Mouse (Mus musculus) neural tube, embryonic 14.5 days (tissue): ENCODE results near the gene Akr7a5. TPM values are rescaled to one million over a fixed set of nuclear protein-coding genes. Genes with fewer than 3 reads are reported as not detected.

Experiments used
- ATAC-seq: fragments of 200-750 bp; cut with Nextera tagmentation; 2 replicates; pipeline ENCODE4 v1.8.0; 2017; ENCODE audit warnings: low read depth, mild to moderate bottlenecking, moderate TSS enrichment, moderate library complexity
- H3K27ac ChIP-seq: fragments of 300-500 bp; sonication (generic); 2 replicates; pipeline ENCODE4 v1.5.1; 2014; ENCODE audit warnings: low read depth, mild to moderate bottlenecking, control low read depth, low read length, moderate library complexity, mixed read lengths
- H3K27me3 ChIP-seq: fragments of 300-500 bp; sonication (generic); 2 replicates; pipeline ENCODE4 v1.6.1; 2014; ENCODE audit warnings: low read length; ENCODE audit not compliant: control insufficient read depth, insufficient read depth
- H3K36me3 ChIP-seq: fragments of 300-500 bp; sonication (generic); 2 replicates; pipeline ENCODE4 v1.6.1; 2014; ENCODE audit warnings: low read length, mixed read lengths; ENCODE audit not compliant: control insufficient read depth, insufficient read depth
- H3K4me1 ChIP-seq: fragments of 300-500 bp; sonication (generic); 2 replicates; pipeline ENCODE4 v1.6.1; 2014; ENCODE audit warnings: low read length; ENCODE audit not compliant: control insufficient read depth, insufficient read depth
- H3K4me2 ChIP-seq: fragments of 300-500 bp; sonication (generic); 2 replicates; pipeline ENCODE4 v1.6.1; 2014; ENCODE audit warnings: mild to moderate bottlenecking, low read depth, low read length, control low read depth
- H3K4me3 ChIP-seq: fragments of 300-500 bp; sonication (generic); 2 replicates; pipeline ENCODE4 v1.5.1; 2014; ENCODE audit warnings: low read depth, low read length, control low read depth, mixed read lengths
- H3K9ac ChIP-seq: fragments of 300-500 bp; sonication (generic); replicated peaks from 2 replicates; pipeline ENCODE4 v1.6.1; 2014; ENCODE audit warnings: low read depth, mild to moderate bottlenecking, control low read depth, low read length, mixed read lengths
- H3K9me3 ChIP-seq: fragments of 300-500 bp; sonication (generic); 2 replicates; pipeline ENCODE4 v1.6.1; 2016; ENCODE audit warnings: low read length; ENCODE audit not compliant: control insufficient read depth
- WGBS: fragments of 180-500 bp; shearing (Covaris S2); extraction: QIAGEN DNeasy Blood & Tissue Kit; methylation state at CpG from one replicate; pipeline ENCODE4 v1.1.7; 2014; 5-methylcytosine and 5-hydroxymethylcytosine counted together
- microRNA-seq: library from miRNA; unstranded; fragments of <30 nt; microRNA quantifications from one replicate; pipeline ENCODE4, GENCODE M21; 2016
- polyA plus RNA-seq: library from polyadenylated mRNA; unstranded; fragments of >200 nt; fragmentation: Nextera tagmentation; extraction: Ambion mirVana; gene quantifications from 2 replicates; pipeline ENCODE4 v1.2.1, GENCODE M21; 2014

Gene Akr7a5
- polyA plus RNA-seq, 1 experiment from 2014 or later = 52.8 TPM

GRCm38 (mm10) chr4:139357211-139357610, 46.7 kb downstream of the Akr7a5 start:
- Histone ChIP-seq H3K4me2 (no peak overlapping the region), H3K9me3 (no peaks in the 10 kb centered on the region), H3K4me1 (peaks cover 4% of the 10 kb centered on the region; the same call in 1 of the 2 replicates), H3K9ac (no peak overlapping the region), H3K36me3 (peaks cover 31% of the 10 kb centered on the region), H3K27me3 (no peaks in the 10 kb centered on the region), H3K4me3 (no peak overlapping the region), H3K27ac (no peak overlapping the region)
- no peak for ATAC-seq
- 97% methylated on average over 3 of the region's 3 CpGs for WGBS

GRCm38 (mm10) chr4:139360761-139361548, 50.4 kb downstream of the Akr7a5 start:
- Histone ChIP-seq H3K27ac (no peak overlapping the region), H3K9me3 (no peaks in the 10 kb centered on the region), H3K9ac (no peak overlapping the region), H3K36me3 (peaks cover 61% of the 10 kb centered on the region), H3K27me3 (no peaks in the 10 kb centered on the region), H3K4me3 (no peak overlapping the region), H3K4me2 (no peak overlapping the region), H3K4me1 (no peaks in the 10 kb centered on the region)
- no peak for ATAC-seq
- 93% methylated on average over 11 of the region's 11 CpGs for WGBS

GRCm38 (mm10) chr4:139367336-139367735, 56.8 kb downstream of the Akr7a5 start:
- Histone ChIP-seq H3K4me1 (no peaks in the 10 kb centered on the region), H3K4me2 (no peak overlapping the region), H3K9ac (no peak overlapping the region), H3K27ac (no peak overlapping the region), H3K9me3 (no peaks in the 10 kb centered on the region), H3K4me3 (no peak overlapping the region), H3K27me3 (no peaks in the 10 kb centered on the region), H3K36me3 (peaks cover 85% of the 10 kb centered on the region)
- ATAC-seq = no peak
- WGBS = 96% methylated on average over 3 of the region's 3 CpGs

Small RNA genes within 50 kb of the gene (microRNA-seq; reads per million reads assigned to microRNA genes)
- gene Gm24245 = 1.4 reads per million
- gene Gm25732 = not detected

Other genes with a start within 250 kb of the Akr7a5 start
- gene Htr6, start 235.2 kb upstream of the Akr7a5 start, polyA plus RNA-seq = 0.52 and 1.4 TPM in 2 replicates
- gene Nbl1, start 217.8 kb upstream of the Akr7a5 start, polyA plus RNA-seq = 26.3 and 55.9 TPM in 2 replicates
- gene Minos1, start 179.6 kb upstream of the Akr7a5 start, polyA plus RNA-seq = 415 and 417 TPM in 2 replicates
- gene Capzb, start 117.8 kb upstream of the Akr7a5 start, polyA plus RNA-seq = 218 and 249 TPM in 2 replicates
- 12.7 and 16.2 TPM in 2 replicates for gene Pqlc2, start within 50 bp of the Akr7a5 start, polyA plus RNA-seq
- 73.2 and 77.4 TPM in 2 replicates for gene Mrto4, start 41.8 kb downstream of the Akr7a5 start, polyA plus RNA-seq
- 42.4 and 44.8 TPM in 2 replicates for gene Emc1, start 41.8 kb downstream of the Akr7a5 start, polyA plus RNA-seq
- 99.2 and 109 TPM in 2 replicates for gene Ubr4, start 41.9 kb downstream of the Akr7a5 start, polyA plus RNA-seq
- 7.2 TPM in 2 replicates for gene Iffo2, start 219.8 kb downstream of the Akr7a5 start, polyA plus RNA-seq